Mouse (Mus musculus) heart, embryonic 10.5 days (tissue): ENCODE data around the gene Wdr61. TPM values are rescaled to one million over a fixed set of nuclear protein-coding genes. Genes with fewer than 3 reads are reported as not detected.
A peak's percentile ranks its signal among the peaks of the same experiment; 100 is the strongest.

Experiments used
- DNase-seq: peaks from one replicate; pipeline ENCODE4 v3.0.0-alpha.2; 2017; ENCODE audit warnings: low spot score
- H3K27ac ChIP-seq: fragments of 300-500 bp; sonication (generic); 2 replicates; pipeline ENCODE4 v1.5.1; 2016; ENCODE audit warnings: mild to moderate bottlenecking
- H3K27me3 ChIP-seq: fragments of 300-500 bp; sonication (generic); 2 replicates; pipeline ENCODE4 v1.6.1; 2016; ENCODE audit warnings: mild to moderate bottlenecking; ENCODE audit not compliant: poor library complexity, insufficient read depth, severe bottlenecking
- H3K36me3 ChIP-seq: fragments of 300-500 bp; sonication (generic); 2 replicates; pipeline ENCODE4 v1.6.1; 2016; ENCODE audit warnings: mild to moderate bottlenecking, moderate library complexity
- H3K4me1 ChIP-seq: fragments of 300-500 bp; sonication (generic); 2 replicates; pipeline ENCODE4 v1.6.1; 2016; ENCODE audit warnings: mild to moderate bottlenecking
- H3K4me3 ChIP-seq: fragments of 300-500 bp; sonication (generic); 2 replicates; pipeline ENCODE4 v1.5.1; 2016; ENCODE audit warnings: mild to moderate bottlenecking, moderate library complexity
- H3K9me3 ChIP-seq: fragments of 300-500 bp; sonication (generic); 2 replicates; pipeline ENCODE4 v1.6.1; 2016; ENCODE audit warnings: mild to moderate bottlenecking, moderate library complexity
- WGBS: fragments of 180-500 bp; shearing (Covaris S2); methylation state at CpG from one replicate; pipeline ENCODE4 v1.1.7; 2016; 5-methylcytosine and 5-hydroxymethylcytosine counted together
- polyA plus RNA-seq: library from polyadenylated mRNA; unstranded; fragments of >200 nt; fragmentation: Nextera tagmentation; extraction: Ambion mirVana; gene quantifications from 2 replicates; pipeline ENCODE4 v1.2.1, GENCODE M21; 2016

Gene Wdr61
- 130 and 151 TPM in 2 replicates for polyA plus RNA-seq

- WGBS = 1% methylated on average over 32 of the region's 32 CpGs
- DNase-seq = peak; percentile 99
- Histone ChIP-seq H3K4me3 (peak within 1 kb of the TSS; percentile 82), H3K27me3 (no peaks in the 10 kb centered on the region), H3K36me3 (peaks cover 16% of the 10 kb centered on the region), H3K4me1 (peaks cover 14% of the 10 kb centered on the region), H3K27ac (peak within 1 kb of the TSS; percentile 91), H3K9me3 (no peaks in the 10 kb centered on the region)
Measured at GRCm38 (mm10) chr9:54733921-54734638, at the start of gene Wdr61. Gene Wdr61 (minus strand): TSS chr9:54734519.

DNA sequence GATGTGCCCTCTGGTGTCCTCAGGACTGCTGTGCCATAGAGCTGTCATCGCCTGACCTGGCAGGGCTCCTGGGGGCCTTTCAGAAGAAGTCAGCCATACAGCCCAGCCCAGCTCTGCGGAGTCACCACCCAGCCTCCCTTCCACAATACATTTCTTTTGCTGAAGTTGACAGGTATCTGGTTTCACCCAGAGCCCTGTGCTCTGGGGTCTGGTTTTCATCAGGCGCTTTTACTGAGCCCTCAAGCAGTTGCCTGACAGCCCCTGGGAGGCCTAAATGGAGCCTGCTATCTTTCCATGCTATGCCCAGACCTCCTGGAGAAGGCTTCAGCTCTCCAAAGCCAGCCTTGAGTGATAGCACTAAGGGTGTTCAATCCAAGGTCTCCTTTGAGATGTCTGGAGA lies 49.7 kb upstream of the Wdr61 start:
- WGBS = 9% methylated on average over 3 of the region's 3 CpGs
- Histone ChIP-seq H3K4me3 (no peak overlapping the region), H3K9me3 (no peaks in the 10 kb centered on the region), H3K4me1 (peaks cover 40% of the 10 kb centered on the region), H3K27me3 (no peaks in the 10 kb centered on the region), H3K36me3 (no peaks in the 10 kb centered on the region), H3K27ac (peak overlapping the region; percentile 73)
- DNase-seq = peak; percentile 89

GRCm38 (mm10) chr9:54782504-54782903 lies 48.2 kb upstream of the Wdr61 start:
- Histone ChIP-seq H3K4me1 (peaks cover 33% of the 10 kb centered on the region), H3K27me3 (no peaks in the 10 kb centered on the region), H3K36me3 (no peaks in the 10 kb centered on the region), H3K9me3 (no peaks in the 10 kb centered on the region), H3K27ac (peak overlapping the region; percentile 2; the same call in 1 of the 2 replicates), H3K4me3 (no peak overlapping the region)
- no peak for DNase-seq
- 74% methylated on average over 15 of the region's 15 CpGs for WGBS

GRCm38 (mm10) chr9:54779280-54779679 lies 45.0 kb upstream of the Wdr61 start:
- no peak overlapping the region for H3K27ac ChIP-seq
- H3K9me3 ChIP-seq = no peaks in the 10 kb centered on the region
- no peak overlapping the region for H3K4me3 ChIP-seq
- WGBS = 80% methylated on average over 8 of the region's 8 CpGs
- peaks cover 7% of the 10 kb centered on the region for H3K4me1 ChIP-seq
- H3K27me3 ChIP-seq = peaks cover 9% of the 10 kb centered on the region; the same call in 1 of the 2 replicates
- DNase-seq = no peak
- no peaks in the 10 kb centered on the region for H3K36me3 ChIP-seq

DNA sequence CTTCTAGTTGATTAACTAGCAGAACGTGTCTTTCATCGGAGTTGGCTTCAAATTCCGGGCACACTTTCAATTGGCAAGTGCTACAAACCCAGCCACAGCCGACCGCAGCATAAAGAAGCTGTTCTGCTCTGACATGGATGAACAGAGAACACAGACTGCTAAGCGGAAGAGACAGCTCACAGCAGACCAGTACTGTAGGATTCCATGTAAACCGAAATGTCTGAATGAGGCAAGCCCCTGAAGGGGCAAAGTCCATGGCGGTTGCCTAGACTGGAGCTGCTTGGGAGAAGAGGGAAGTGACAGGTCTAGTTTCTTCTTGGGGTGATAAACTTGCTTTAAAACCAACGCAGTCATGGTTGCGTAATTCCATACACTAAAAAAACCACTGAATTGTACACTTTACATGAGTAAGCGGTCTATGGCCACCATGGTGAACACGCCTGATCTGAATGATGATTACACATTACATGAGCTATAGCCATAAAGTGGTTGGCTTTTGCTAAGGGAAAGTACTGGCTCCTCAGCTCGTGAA lies 42.2 kb upstream of the Wdr61 start:
- H3K4me1 ChIP-seq = peaks cover 16% of the 10 kb centered on the region
- no peak overlapping the region for H3K27ac ChIP-seq
- no peak overlapping the region for H3K4me3 ChIP-seq
- H3K9me3 ChIP-seq = no peaks in the 10 kb centered on the region
- H3K27me3 ChIP-seq = peaks cover 14% of the 10 kb centered on the region; the same call in 1 of the 2 replicates
- H3K36me3 ChIP-seq = no peaks in the 10 kb centered on the region
- DNase-seq = no peak
- 87% methylated on average over 13 of the region's 13 CpGs for WGBS

DNA sequence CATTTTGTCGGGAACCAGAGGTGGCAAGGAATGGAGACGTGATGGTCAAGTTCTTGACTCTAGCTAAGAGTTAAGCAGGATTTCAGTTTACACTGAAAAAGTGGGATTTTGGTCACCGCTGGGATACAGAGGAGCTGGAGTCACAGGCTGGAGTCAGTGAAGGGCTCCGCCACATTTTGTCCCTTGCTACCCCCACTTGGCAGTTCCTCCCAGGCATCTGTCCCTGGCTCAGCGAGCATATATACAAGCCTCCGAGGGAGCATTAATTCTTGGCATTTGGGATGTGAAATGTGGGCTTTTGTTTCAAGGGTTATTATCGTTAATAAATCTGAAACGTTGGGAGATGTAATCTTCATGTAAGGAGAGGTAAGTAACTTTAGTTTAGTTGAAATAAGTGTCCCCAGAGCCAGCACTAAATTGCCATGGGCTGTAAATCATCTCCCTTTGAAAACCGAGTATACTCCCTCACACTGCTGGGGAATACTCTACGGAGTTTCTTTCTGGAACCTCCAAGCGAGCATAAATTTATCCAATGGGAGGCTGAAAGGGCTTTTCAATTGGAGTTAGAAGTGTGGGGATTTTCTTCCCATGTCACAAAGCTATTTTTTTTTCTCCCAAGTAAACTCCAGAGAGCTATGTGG lies 35.9 kb upstream of the Wdr61 start:
- WGBS = 71% methylated on average over 11 of the region's 11 CpGs
- no peak for DNase-seq
- Histone ChIP-seq H3K27ac (no peak overlapping the region), H3K27me3 (peaks cover 63% of the 10 kb centered on the region), H3K4me3 (no peak overlapping the region), H3K9me3 (no peaks in the 10 kb centered on the region), H3K4me1 (peaks cover 24% of the 10 kb centered on the region), H3K36me3 (no peaks in the 10 kb centered on the region)

DNA sequence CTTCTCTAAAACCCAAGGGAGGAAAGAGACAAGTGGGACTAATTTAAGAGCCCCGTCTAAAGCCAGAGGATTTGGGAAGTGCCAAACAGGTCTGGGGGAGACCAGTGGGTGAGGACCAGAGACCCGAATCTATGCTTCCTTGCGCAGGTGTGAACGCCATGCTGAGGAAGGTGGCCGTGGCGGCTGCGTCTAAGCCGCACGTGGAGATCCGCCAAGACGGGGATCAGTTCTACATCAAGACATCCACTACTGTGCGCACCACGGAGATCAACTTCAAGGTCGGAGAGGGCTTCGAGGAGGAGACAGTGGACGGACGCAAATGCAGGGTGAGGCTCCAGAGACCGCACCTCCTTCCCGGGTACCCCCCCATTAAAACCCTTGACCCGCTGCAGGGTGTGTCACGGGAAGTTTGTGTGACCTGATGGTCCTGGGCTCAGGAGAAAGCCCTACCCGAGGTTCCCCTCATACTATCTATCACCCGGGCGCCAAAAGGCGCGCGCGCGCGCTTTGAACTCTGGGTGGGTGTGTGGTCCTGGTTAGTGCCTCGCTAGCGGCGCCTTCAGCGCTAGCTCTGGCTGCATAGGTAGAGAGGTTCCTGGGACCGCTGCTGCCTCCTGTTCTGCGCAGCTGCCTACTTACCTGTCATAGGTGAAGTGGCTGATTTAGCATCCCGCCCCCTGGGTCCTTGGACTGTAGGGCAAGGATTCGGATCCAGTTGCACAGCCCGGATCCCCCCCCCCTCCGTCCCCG lies 31.2 kb upstream of the Wdr61 start:
- H3K27me3 ChIP-seq = peaks cover 93% of the 10 kb centered on the region
- peak overlapping the region; percentile 47; the same call in 1 of the 2 replicates for H3K27ac ChIP-seq
- under 1% methylated on average over 41 of the region's 41 CpGs for WGBS
- DNase-seq = no peak
- H3K4me3 ChIP-seq = peak overlapping the region; percentile 56
- no peaks in the 10 kb centered on the region for H3K36me3 ChIP-seq
- no peaks in the 10 kb centered on the region for H3K9me3 ChIP-seq
- H3K4me1 ChIP-seq = peaks cover 18% of the 10 kb centered on the region

DNA sequence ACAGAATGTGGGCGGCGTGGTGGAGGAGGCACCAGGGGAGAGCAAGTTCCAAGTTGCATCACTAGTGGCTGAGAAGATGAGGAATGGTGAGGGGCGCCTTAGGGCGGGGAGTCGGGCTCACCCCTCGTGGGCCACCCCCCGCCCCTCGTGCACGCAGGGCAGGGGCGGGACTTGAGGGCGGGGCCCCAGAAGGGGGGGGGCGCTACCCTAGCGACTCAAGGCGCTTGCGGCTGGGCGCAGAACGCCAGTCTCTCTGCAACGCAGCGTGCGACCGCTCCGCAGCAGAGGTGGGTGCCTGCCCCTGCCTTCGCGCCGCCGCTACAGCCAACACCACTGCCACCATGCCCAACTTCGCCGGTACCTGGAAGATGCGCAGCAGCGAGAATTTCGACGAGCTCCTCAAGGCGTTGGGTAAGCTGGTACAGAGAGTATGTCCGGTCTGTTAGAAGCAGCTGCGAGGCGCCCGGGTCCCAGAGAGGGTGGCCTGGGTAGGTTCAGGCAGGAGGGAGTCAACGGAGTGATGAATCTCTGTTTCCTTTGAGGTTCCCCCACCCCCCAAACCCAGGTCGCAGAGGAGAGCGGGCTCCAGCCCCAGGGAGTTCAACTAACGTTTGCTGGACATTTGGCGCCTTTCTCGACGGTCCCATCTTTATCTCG lies 30.4 kb upstream of the Wdr61 start, which contains the start of gene Crabp1:
TSS of gene Crabp1 (plus strand) at position 188 of the 657 bp plus-strand sequence.
- Histone ChIP-seq H3K36me3 (no peaks in the 10 kb centered on the region), H3K4me1 (peaks cover 24% of the 10 kb centered on the region), H3K27ac (peak within 1 kb of the TSS; percentile 47), H3K9me3 (no peaks in the 10 kb centered on the region), H3K4me3 (peak within 1 kb of the TSS; percentile 56), H3K27me3 (peaks cover 87% of the 10 kb centered on the region)
- under 1% methylated on average over 44 of the region's 45 CpGs for WGBS
- no peak for DNase-seq

DNA sequence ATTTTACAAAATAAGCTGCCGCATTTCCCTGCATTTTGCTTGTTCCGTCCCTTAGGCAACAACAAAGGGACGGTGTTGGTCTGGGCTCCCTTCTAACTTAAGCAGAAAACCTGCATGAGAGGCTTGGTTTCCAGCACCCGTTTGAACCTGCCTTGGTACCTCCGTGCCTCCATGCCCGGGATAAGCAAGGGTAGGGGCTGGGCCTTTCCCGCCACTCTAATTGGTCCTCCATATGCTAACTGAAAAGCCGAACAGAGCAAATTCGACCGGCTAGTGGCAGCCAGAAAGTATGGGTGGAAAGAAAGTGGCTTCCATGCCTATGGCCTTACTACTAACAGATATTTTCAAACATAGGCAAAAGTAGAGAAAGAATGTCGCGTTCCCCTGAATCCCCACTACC lies 29.8 kb upstream of the Wdr61 start:
- Histone ChIP-seq H3K4me3 (peak overlapping the region; percentile 56), H3K27me3 (peaks cover 81% of the 10 kb centered on the region), H3K4me1 (peaks cover 30% of the 10 kb centered on the region), H3K27ac (no peak overlapping the region), H3K36me3 (no peaks in the 10 kb centered on the region), H3K9me3 (no peaks in the 10 kb centered on the region)
- 16% methylated on average over 12 of the region's 12 CpGs for WGBS
- no peak for DNase-seq

- Histone ChIP-seq H3K4me1 (peaks cover 24% of the 10 kb centered on the region), H3K27me3 (peaks cover 37% of the 10 kb centered on the region), H3K27ac (peak overlapping the region; percentile 33; the same call in 1 of the 2 replicates), H3K9me3 (no peaks in the 10 kb centered on the region), H3K4me3 (no peak overlapping the region), H3K36me3 (no peaks in the 10 kb centered on the region)
- 44% methylated on average over 6 of the region's 6 CpGs for WGBS
- no peak for DNase-seq
Measured at GRCm38 (mm10) chr9:54759592-54759991, 25.3 kb upstream of the Wdr61 start.

- Histone ChIP-seq H3K36me3 (no peaks in the 10 kb centered on the region), H3K27ac (no peak overlapping the region), H3K4me3 (no peak overlapping the region), H3K9me3 (no peaks in the 10 kb centered on the region), H3K4me1 (peaks cover 16% of the 10 kb centered on the region; the same call in 1 of the 2 replicates), H3K27me3 (peaks cover 41% of the 10 kb centered on the region)
- DNase-seq = no peak
- 66% methylated on average over 11 of the region's 11 CpGs for WGBS
Measured at GRCm38 (mm10) chr9:54752944-54753295, 18.6 kb upstream of the Wdr61 start.

DNA sequence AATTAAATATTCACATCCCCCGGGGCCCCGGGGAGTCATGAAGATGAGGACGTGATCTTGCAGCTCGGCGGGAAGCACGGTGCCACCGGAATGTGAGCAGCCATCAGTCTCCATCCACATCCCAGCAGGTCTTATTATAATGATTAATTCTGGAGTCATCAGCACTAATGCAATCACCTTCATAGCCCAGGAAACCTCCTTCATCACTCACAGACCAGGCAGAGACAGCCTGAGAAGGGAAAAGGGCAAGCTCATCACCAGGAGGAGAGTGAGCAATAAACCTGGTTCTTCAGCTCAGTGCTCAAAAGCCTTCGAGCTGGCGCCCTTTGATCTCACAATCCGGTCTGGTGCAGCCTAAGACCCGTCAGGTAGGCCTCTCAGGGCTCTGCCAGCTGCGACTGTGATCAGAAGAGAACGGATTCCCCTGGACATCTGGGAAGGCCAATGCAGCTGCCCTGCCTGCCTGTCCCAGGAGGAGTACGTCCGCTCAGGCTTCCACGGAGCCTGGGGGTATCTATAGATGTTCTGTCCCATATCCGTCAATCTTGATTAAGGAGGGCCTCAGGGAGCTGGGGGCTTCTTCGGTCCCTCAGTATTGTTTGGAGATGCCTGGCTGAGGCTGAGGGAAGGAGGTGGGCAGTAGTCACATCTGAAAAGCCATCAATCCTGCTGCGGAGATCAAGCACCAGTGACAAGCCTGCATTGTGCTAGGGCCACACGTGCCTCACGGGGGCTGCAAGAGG lies 18.1 kb upstream of the Wdr61 start:
- H3K4me3 ChIP-seq = no peak overlapping the region
- 47% methylated on average over 21 of the region's 21 CpGs for WGBS
- DNase-seq = no peak

More for the DNA sequence above, 18.1 kb upstream of the Wdr61 start:
- Histone ChIP-seq H3K27ac (no peak overlapping the region), H3K36me3 (no peaks in the 10 kb centered on the region), H3K27me3 (peaks cover 41% of the 10 kb centered on the region), H3K4me1 (peaks cover 16% of the 10 kb centered on the region; the same call in 1 of the 2 replicates), H3K9me3 (no peaks in the 10 kb centered on the region)
